Mouse (Mus musculus) mesoderm, embryonic 11.5 days (tissue): ENCODE measurements around the gene Il25.
A peak's percentile ranks its signal among the peaks of the same experiment; 100 is the strongest.
"Not testable (repeated sequence)": the region's sequence is repeated elsewhere in the genome, so short reads cannot be mapped to it uniquely, and the experiment has no call there.

Experiments
- DNase-seq: peaks from one replicate; pipeline ENCODE4 v3.0.0-alpha.2; 2012; ENCODE audit warnings: low read depth, low spot score

The Il25 gene

GRCm38 (mm10) chr14:54926401-54927158 lies 5.9 kb upstream of the Il25 start:
- DNase-seq: peak; percentile 92

GRCm38 (mm10) chr14:54927296-54927695 lies 5.2 kb upstream of the Il25 start:
- DNase-seq: no peak

GRCm38 (mm10) chr14:54929801-54930200 lies 2.7 kb upstream of the Il25 start:
- DNase-seq: no peak

GRCm38 (mm10) chr14:54930431-54930830 lies 2.1 kb upstream of the Il25 start:
- no peak for DNase-seq

- no peak for DNase-seq
Observed at GRCm38 (mm10) chr14:54935904-54936830, 3.7 kb downstream of the Il25 start, which contains the start of gene Cmtm5. Gene Cmtm5, plus strand, starts transcription at chr14:54936261.

- DNase-seq: no peak
Observed at GRCm38 (mm10) chr14:54936831-54937160, 4.3 kb downstream of the Il25 start.

- no peak for DNase-seq
Observed at GRCm38 (mm10) chr14:54937361-54938182, 5.1 kb downstream of the Il25 start.

- no peak for DNase-seq
Observed at GRCm38 (mm10) chr14:54938431-54939219, 6.1 kb downstream of the Il25 start.

GRCm38 (mm10) chr14:54939434-54940175 lies 7.1 kb downstream of the Il25 start:
- DNase-seq: peak; percentile 74

GRCm38 (mm10) chr14:54940176-54940530 lies 7.7 kb downstream of the Il25 start:
- DNase-seq: no peak

GRCm38 (mm10) chr14:54941024-54941978 lies 8.8 kb downstream of the Il25 start:
- DNase-seq: no peak

- DNase-seq: no peak
Observed at GRCm38 (mm10) chr14:54942479-54942878, 10.0 kb downstream of the Il25 start.

- no peak for DNase-seq
Observed at GRCm38 (mm10) chr14:54943971-54944370, 11.5 kb downstream of the Il25 start.

GRCm38 (mm10) chr14:54944939-54945338 lies 12.4 kb downstream of the Il25 start:
- no peak for DNase-seq

- no peak for DNase-seq
Observed at GRCm38 (mm10) chr14:54945975-54946704, 13.6 kb downstream of the Il25 start.

- not testable (repeated sequence) for DNase-seq
Observed at GRCm38 (mm10) chr14:54947008-54947407, 14.5 kb downstream of the Il25 start.

- DNase-seq: no peak
Observed at GRCm38 (mm10) chr14:54948781-54949180, 16.3 kb downstream of the Il25 start.

- no peak for DNase-seq
Observed at GRCm38 (mm10) chr14:54950493-54950892, 18.0 kb downstream of the Il25 start.

GRCm38 (mm10) chr14:54951587-54951986 lies 19.1 kb downstream of the Il25 start:
- no peak for DNase-seq
